Mouse (Mus musculus): ENCODE measurements around the gene Cachd1.

The Cachd1 gene

DNA sequence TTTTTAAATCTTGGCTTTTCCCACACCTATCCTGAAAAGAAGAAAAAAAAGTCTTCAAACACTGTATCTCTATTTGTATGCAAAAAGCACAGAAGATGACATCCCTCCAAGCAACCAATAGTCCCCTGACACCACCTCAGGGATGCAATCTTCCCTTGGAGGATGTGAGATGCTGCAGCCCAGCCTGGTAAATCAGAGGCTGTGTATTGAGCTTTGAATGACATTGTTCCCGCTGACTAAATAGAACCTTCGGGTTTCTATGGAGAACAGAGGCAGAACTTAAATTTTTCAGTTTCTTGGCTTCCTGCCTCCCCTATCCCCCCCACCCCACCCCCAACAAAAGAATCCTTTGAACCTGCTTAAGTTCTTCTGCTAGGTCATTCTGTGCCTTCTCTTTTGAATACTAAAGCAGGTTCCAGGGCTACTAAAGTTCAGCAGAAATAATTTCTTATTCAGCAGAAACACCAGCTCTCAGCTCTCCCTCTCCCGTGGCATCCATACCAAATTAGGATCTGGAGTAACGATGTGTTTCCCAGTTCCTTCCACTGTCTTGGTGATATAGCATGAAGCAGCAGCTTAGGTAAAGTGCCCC, 219.7 kb downstream of the Cachd1 start:
- no peak for DNase-seq

DNA sequence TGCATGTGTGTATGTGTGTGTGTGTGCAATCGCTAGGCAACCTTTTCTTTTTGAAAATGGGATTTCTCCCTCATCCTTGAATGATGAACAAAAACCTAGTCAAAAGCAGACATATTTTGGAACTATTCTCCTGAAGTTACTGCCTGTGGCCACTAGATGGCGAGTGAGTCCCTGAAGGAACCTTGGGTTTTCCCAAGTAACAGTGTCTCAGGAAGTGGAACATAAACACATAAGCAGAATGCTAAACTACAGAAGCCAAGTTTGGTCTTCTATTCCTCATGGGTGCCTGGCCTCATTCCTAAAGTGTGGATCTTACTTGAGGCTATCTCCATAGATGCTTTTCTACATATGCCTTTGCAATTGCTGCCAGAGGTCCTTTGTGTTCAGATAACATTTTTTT, 221.7 kb downstream of the Cachd1 start:
- peak; percentile 48 for DNase-seq

DNA sequence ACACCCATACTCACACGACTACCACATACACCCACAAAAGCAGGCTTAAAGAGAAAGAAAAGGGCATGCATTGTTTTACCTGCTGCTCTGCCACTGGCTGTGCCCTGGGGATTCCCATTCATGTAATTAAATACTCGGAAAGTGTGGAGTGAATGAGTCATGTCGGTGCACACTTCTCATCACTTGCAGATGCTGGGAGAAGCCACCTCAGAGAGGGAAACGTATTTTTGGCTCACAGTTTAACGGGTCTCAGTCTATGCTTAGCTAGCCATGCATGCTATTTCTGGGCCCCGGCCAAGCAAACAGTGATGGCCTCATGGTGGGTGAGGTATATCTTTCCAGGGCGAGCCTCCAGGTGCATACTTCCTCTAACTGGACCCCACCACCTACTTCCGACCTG, 222.4 kb downstream of the Cachd1 start:
- DNase-seq: no peak

DNA sequence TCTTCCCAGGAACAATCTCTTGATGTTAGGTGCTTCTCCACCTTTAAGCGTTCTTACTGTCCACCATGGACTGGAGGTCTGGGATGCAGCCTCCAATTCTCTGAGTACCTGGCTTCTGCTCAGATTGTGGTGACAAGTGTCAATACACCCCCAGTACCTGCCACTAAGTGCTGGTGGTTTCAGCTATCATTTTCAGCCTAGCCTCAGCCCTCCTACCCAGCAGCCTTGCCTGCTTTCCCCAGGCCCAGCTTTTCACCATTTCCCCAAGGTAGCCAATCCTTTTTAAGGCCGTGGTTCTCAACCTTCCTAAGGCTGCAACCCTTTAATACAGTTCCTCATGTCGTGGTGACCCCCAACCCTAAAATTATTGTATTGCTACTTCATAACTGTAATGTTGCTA, 224.1 kb downstream of the Cachd1 start:
- no peak for DNase-seq

DNA sequence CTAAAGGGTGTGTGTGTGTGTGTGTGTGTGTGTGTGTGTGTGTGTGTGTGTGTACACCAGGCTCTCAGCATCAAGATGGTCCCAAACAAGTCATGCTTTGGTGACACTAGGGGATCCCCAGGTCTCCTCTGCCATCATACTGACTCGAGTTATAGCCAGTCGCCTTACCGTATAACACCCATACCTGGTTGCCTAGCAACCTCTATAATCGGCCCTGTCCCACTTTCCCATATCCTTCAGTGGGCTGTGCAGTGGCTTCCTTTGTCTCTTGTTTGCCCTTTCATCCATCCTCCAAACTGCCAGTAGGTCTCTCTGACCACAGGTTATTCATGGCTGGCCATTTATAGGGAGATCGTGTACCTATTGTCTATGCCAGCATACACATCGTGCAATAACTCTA, 224.6 kb downstream of the Cachd1 start:
- DNase-seq: no peak

DNA sequence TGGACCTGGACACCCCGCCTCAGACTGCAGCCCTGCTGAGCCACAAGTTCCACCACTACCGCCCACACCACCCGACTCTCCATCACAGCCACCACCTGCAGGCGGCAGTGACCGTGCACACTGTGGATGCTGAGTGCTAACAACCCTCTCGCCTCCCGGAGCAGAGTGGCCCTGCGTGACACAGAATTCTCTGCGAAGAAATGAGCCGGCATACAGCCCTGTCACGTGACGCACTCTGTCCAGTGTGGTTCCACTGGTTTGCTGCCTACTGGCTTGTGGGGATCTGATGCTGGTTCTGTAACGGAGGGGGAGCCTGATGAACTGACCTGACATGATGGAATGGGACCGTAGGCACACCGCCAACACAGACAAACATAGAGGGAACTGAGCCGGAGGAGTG, 226.5 kb downstream of the Cachd1 start:
- no peak for DNase-seq

DNA sequence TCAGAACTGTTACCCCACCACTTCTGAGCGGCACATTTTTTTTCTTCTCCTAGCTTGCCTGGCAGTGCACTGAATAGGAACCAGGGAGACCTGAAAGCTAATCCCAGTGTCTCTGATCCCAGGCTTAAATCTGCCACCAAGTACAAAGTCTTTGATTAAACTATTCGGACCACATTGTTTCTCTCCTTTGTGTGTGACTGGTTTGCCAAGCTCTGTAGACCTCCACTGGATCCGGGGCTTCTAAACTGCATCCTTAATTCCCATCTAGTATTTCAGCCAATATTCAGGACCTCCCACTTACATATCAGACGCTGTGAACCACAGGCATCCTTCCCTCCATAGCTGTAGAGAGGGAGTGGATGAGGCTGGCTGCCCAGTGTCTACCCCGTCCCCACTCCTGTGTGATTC, 231.9 kb downstream of the Cachd1 start:
- no peak for DNase-seq

DNA sequence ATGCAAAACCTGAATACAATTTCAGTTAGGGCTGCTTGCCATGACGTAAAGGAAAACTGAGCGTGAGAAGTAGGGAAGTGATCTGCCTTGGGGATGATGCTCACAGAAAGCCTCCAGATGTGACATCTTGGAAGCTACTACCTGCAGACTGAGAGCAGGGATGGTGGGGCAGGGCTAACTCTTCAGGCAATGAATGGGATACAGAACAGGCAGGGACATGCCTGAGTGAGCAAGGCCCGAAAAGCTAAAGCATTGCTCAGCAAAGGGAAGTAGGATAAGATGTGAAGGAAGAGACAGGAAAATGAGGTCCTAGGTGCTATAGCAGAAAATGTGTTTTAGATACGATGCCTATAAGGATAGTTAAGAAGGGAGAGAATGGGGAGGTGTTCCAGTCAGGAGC, 232.6 kb downstream of the Cachd1 start:
- DNase-seq: no peak

DNA sequence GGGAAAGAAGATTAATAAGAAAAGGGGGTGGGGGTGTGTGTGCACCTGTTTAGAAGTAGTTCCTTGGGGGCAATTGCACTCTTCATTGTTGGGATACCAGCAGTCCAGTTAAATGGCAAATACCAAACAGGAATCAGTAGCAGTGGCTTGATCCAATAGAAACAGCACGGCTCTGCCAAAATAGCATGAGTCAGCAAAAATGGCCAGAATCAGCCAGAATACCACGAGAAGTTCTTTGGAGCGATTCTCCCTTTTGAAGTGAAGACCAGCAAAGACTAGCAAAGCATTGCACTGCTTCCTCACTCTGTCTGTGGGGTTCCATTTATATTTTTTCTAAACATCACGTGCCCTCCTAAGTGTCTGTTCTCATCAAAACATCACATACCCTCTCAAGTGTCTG, 241.3 kb downstream of the Cachd1 start:
- DNase-seq: no peak

DNA sequence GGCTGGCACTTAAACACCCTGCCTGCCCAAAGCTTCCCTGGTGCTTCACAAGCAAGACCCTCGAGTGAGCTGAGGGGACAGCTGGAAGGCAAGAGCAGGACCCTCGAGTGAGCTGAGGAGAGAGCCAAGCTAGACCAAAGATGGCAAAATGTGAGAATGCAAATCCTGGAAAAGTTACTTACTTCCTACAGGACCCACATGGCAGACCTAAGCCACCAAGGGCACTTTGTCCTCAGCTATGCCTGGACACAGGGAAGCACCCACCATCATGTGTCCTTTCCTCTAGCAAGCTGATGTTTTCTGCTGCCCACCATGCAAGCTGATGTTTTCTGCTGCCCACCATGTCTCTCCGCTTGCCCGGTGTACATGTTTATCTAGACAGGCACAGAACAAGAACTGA, 244.1 kb downstream of the Cachd1 start, which contains the start of gene Gm10577:
Gene Gm10577, minus strand, starts transcription at position 101 of the 400 bp plus-strand sequence.
- DNase-seq: no peak

DNA sequence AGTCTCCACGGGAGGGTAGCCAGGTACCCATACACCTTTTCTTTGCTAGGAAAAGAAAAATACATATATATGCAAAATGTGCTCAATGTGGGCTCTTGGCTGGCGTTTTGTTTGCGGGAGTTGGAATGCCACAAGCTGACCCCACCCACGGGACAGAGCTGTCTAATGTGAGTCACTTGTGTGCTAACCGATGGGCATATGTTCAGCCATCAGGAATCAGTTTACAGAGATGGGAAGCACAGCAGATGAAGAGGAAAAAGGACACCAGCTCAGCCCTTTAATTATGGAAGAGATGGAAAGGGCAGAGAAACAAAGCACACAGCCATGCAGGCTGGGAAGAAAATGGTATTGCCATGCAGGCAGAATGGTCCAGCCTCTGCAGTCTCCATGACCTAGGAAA, 250.1 kb downstream of the Cachd1 start:
- DNase-seq: no peak

DNA sequence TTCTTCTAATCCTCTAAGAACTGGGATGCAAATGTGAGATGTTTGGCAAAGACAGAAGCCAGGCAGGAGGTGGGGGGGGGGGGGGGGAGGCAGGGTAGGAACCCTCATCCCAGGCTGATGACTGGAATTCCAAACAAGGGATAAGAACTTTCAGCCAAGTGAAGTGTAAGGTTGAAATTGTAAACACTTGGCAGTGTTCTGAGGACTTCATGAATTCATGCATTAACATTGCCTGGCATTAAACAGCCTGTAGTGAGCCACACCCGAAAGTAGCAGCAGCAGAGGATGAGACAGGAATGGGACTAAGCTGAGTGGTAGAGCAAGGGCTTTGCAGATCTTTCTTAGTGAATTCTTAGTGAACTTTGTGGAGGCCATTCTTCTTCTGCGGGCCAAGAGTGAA, 250.5 kb downstream of the Cachd1 start:
- no peak for DNase-seq

DNA sequence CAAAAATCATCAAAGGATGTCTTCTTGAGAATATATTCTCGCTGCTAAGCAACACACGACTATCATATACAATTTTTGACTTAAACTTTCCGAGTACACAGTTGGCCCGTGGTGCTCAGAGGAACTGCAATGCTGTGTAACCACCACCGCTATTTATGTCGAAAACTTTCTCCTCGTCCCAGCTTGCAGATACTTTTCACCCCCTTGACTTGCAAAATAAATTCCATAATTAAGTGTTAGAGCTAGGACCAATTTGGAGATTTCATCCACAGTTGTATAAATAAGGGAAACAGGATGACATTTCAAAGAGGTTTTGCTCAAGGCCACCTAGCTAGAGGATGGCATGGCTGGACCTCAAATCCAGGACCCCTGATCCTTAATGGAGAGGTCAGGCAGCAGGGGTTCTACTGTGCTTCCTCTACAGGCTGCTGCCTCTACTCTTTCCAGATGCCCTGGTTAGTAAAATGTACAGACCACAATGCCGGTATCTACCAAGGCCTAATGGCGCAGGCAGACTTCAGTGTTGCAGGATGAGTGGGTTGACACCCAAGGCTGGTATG, 251.5 kb downstream of the Cachd1 start:
- DNase-seq: no peak

DNA sequence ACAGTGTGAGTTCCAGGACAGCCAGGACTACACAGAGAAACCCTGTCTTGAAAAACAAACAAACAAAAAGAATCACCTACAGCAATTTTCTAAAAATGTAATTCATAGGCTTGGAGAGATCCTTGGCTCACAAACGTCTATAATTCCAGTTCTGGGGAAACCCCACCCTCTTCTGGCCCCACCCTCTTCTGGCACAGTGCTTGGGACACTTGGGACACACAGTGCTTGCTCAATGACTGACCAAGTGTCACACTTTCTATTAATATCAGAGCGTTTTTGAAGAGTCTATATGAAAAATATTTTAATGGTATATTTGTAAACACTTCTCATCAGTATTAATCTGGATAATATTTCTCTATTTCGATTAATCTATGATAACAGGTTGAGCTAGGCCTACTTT, 256.6 kb downstream of the Cachd1 start:
- DNase-seq: no peak

DNA sequence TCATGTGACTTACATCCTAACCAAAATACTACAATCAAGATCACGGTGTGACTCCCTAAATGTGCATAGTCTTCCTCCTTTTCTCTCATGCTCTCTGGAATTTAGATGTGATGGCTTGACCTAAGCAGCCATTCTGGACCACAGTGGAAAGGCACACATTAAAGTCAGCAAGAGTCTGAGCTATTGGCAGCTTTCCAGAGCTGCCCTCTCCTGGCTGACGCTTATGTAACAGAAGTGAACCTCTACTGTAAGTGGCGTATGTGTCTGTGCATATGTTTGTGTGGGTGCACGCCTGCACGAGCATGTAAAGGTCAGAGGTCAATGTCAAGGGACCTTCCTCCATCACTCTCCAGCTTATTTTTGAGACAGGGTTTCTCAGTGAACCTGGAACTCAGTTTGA, 258.7 kb downstream of the Cachd1 start:
- DNase-seq: no peak

DNA sequence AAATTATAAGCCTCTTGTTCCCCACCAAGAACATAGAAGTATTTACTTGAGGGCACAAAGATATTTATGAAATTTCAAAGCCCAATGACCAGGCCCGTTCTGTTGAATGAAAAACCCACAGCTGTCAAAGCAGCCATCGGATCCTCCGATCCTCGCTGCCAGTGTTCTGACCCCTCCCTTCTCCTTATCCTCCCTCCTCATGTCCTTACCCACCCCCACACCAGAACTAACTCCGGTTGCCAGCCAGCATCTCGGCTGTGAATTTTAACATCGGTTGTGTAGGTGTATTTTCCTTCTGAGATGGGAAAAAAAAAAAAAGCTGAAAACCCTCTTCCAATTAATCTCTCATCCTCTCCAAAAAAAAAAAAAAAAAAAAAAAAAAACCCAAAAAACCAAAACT, 260.7 kb downstream of the Cachd1 start:
- no peak for DNase-seq

DNA sequence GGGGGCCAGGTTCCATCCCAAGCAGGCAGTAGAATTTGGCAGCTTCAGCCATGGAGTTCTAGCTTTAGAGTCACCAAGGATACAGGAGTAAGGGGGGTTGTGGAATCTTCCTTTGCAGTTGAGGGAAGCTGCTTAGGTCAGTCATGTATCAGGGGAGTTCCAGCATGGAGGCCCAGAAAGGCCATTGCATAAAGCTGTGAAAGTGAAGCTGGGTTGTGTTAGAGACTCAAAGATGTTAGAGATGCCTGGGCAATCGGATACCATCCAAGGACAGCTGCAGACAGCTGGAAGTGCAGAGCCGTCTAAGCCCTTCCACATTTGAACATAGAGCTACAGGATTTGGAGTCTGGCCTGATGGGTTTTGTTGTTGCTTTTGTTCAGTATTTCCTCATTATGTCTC, 267.2 kb downstream of the Cachd1 start:
- no peak for DNase-seq

DNA sequence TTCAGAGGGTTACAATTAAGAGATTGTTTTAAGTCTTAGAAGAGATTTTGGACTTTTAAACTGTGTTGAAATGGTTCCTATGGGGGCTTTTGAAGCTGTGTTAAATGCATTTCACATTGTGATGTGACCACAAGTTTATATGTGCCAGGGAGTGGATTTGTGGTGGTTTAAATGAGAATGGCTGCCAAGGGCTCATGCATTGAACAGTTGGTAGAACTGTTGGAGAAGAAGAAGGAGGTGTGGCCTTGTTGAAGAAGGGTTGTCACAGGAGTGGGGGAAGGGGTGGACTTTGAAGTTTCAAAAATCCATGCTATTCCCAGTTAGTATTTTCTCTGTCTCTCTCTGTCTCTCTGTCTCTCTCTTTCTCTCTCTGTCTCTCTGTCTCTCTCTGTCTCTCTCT, 267.7 kb downstream of the Cachd1 start:
- DNase-seq: no peak

DNA sequence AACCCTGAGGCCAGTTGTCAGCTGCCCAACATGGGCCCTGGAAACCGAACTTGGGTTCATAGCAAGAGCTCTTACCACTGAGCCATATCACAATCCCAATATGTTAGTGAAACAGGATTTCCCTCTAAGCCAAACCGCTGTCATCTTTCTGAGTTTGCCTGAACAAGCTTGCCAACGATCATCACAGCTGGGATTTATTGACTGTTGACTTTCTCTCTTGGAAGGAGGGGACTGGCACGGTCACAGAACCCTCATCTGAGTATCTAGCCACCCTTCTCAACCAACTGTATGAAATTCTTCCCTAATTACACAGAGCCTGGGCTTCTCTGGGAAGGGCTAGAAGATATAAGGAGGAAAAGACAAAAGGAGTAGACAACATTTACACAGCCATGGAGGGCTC, 270.1 kb downstream of the Cachd1 start:
- DNase-seq: no peak

DNA sequence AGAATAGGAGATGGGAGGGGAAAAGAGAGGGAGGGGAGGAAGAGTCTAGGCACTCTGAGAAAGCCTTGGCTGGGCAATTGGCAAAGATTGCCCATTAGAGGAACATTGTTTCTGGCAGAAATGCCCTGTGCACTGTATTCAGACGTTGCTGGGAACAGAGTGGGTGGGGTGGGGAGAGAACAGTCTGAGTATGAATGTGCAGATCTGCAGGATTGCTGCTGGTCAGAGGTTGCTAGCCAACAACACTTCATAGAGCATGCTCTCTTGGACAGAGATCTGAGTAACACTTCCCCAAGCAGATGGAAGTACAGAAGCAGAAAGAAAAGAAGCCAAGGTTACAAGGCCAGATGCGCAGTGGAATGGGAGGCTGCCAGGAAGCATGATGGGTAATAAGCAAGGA, 285.7 kb downstream of the Cachd1 start:
- no peak for DNase-seq

DNA sequence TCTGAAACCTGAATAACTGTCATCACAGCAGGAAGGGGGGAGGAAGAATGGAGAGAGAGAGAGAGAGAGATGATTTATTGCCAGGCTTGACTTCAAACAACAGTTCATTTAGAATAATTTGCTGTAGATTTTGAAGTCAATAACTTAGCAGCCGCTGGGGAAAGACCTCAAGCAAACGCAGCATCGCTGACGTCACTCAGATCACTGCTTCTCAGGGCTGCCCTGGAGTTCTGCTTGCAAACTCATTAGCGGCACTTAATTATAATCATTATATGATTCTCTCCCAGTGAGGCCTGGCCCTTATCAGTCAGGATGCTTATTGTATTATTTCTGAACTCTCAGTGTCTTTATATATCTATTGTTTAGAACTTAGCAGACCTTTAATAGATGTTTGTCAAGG, 289.9 kb downstream of the Cachd1 start:
- DNase-seq: no peak

DNA sequence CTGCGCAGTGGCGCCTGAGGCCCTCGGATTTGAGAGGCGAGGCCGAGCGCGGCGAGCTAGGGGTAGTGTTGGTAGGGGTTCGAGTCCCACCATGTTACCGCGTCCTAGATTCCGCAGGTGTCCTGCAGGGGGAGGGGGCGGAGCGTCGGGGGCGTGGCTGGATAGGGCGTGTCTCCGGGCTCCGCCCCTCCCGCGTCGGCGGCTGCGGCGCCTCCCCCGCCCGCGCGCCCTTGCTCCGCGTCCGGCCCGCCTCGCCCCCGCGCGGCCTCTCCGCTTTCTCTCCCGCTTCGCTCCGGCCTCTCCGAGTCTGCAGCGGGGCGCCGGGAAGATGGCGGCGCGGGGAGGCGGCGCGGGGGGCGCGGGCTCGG, 292.3 kb downstream of the Cachd1 start, which contains the start of gene Raver2:
Gene Raver2, plus strand, starts transcription at position 198 of the 368 bp plus-strand sequence.
- peak; percentile 80 for DNase-seq

DNA sequence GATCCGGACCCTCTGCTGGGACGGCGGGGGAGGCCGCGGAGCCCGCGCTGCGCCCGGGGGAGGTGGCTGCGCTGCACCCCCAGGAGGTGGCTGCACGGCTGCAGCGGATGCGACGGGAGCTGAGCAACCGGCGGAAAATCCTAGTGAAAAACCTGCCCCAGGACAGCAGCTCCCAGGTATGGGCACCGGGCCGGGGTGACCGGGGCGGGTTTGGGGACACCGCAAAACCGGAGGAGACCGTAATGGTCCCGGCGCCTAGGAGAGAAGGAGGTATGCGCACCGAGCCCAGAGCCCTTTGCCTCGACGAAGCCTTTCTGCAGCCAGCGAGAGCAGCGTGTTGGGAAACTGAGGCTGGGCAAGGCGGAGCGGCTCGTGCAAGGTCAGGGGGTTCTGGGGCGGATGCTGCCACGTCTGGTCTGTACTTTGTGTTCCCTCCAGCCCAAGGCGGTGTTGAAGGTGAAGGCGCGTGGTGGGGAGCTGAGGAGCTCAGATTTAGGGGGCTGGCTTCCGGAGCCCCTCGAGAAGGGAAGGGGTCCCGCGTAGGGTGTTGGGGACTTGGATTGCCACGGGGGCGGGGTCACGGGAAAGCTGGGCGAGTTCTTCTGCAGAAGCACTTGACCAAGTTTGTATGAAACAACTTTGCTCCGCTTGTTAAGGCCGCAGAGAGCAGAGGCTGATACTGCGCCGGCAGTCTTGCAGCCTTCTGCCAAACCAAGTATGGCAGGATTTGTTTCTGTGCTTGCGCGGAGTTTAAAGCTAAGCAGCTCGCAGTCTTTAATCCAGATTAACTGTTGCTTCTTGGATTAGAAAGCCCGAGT, 292.9 kb downstream of the Cachd1 start:
- DNase-seq: peak; percentile 47

DNA sequence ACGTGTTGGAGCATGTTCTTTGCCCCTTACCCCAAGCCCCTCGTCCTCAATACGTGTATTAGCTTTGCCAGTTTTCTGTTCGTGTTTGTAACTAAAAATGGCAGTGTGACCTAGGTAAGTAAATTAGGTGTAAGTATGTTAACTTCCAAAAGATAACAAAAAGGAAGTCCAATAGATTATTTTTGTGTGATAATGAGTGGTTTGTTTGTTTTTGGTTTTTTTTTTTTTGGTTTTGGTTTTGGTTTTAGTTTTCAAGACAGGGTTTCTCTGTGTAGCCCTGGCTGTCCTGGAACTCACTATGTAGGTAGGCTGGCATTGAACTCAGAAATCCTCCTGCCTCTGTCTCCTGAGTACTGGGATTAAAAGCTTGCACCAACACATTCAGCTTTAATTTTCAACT, 295.1 kb downstream of the Cachd1 start:
- no peak for DNase-seq

DNA sequence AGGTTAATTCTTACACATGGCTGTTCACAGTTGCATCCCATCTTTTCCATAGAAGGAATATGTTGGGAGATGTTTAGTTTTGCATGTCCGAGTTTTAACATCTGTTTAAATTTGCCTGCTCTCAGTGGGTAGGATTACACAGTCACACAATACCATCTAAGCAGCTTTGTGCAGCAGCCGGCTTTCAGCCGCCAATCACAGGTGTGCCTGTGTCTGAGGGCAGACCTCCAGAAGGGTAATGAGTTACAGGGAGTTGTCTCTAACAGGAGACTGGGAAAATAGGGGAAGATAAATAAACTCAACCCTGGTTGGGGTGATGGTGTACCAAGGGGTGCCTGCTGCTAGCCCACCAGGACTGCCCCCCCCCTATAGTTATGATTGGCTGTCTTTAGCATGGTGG, 299.9 kb downstream of the Cachd1 start:
- DNase-seq: no peak

All from thymus, postnatal 14 days (tissue).